Mouse (Mus musculus) 3T3-L1 (cell line): Measurements from ENCODE around the gene Metap1.
"Not testable (repeated sequence)": the region's sequence is repeated elsewhere in the genome, so short reads cannot be mapped to it uniquely, and the experiment has no call there.

ENCODE experiments used
- DNase-seq: peaks from one replicate; pipeline ENCODE4 v3.0.0-alpha.2; 2015; ENCODE audit warnings: low read depth, low spot score

Metap1 gene

DNA sequence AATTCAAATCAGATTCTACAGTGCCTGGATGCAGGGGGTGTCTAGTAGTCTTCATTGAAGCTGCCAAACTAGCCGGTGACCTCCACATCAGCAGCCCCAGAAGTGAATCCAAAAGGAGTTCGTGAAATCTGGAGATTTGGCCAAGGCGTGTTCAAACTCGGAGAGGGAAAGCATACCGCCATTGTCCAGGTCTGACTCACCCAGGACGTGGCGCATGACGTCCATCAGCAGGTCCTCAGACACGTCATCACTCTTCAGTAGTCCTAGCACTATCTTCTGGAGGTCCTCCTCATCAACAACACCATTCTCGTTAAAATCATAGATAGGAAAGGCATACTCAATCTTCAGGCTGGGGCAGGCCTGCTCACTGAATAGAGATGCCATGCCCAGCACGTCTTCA, 14.4 kb upstream of the Metap1 start:
- peak; percentile 56 for DNase-seq

GRCm38 (mm10) chr3:138499854-138500740, 10.8 kb upstream of the Metap1 start:
- DNase-seq, result no peak

DNA sequence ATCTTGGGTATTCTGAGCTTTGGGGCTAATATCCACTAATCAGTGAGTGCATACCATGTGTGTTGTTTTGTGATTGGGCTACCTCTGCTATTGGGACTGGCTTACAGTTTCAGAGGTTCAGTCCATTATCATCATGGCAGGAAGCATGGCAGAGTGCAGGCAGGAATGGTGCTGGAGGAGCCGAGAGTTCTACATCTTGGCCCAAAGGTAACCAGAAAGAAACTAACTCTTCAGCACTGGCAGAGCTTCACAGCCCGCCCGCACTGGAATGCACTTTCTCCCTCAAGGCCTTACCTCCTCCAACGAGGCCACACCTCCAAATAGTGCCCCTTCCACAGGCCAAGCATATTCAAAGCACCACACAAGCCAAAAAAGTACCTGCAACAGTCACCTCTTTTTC, 9.4 kb upstream of the Metap1 start:
- DNase-seq, result no peak

DNA sequence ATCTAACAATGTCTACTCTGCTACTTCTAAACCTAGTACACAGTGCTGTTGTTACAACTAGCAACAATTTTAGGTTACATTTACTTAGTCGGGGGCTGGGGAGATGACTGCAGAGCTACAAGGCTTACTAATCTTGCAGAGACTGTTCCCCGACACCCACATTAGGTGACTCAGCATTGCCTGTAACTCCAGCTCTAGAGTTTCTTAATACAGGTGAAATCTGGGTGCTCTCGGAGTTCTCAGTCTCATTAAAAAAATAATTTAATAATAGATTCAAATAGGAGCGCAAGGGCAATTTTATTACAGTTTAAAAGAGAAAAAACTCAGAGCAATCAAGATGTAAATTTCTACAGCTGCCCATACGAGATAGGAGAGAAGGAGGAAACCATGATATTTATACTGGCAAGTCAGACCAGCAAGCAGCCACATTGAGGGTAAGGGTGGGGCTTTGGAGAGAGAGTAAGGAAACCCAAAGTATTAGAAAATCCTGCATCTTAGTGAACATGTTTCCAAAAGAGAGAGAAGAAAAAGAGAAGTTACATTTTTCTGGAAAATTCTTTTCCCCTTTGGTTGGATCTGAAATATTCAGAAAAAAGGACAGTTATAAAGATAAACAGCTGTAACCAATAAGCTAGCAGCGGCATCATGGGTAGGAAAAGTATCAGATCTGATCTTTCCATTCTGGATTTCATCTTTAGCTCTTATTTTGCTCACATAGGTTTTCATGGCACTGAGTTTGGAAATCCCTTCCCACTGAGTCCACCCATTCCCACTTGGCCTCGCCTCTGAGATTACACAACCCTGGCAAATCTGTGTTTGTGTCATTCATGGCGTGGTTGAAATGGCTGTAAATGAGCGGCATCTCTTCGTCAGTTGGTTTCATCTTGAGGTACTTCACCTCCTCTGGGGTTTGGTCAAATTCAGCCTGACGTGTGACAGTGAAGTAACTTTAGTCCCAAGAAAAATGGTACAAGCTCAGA, 6.1 kb upstream of the Metap1 start:
- peak; percentile 66 for DNase-seq

GRCm38 (mm10) chr3:138494565-138494964, 5.2 kb upstream of the Metap1 start:
- peak; percentile 25 for DNase-seq

- peak; percentile 46 for DNase-seq
Measured at GRCm38 (mm10) chr3:138493668-138494067, 4.4 kb upstream of the Metap1 start.

DNA sequence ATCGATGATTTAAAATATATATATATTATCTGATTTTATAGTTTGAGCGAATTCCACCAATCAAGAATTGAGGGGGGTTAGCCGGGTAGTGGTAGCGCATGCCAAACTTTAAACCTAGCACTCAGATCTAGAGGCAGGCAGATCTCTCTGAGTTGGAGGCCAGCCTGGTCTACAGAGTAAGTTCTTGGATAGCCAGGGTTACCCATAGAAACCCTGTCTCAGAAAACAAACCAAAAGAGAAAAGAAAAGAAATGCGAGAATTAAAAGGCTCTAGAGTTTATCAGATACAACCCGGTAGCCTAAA, 671 bp upstream of the Metap1 start:
- DNase-seq, result peak; percentile 33

- DNase-seq, result peak; percentile 52
Measured at GRCm38 (mm10) chr3:138488584-138489326, 560 bp downstream of the Metap1 start.

DNA sequence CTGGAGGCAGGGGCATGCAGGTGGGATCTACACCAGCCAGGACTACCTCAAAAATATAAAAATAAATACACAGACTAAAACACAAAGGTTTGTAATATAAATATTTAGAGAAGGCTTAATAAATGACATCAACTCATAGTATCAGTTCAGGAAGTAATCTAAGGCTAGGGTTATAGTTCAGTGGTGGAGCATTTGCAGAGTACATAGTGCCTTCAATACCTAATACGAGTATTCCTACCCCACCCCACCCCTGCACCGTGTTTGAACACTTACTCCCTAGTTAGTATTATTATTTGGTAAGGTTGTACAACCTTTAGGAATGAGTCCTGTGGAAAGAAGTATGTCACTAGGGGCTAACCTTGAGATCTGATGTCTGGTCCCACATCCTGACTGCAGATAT, 6.1 kb downstream of the Metap1 start:
- no peak for DNase-seq

GRCm38 (mm10) chr3:138481526-138482284, 7.6 kb downstream of the Metap1 start:
- DNase-seq, result no peak

- no peak for DNase-seq
Measured at GRCm38 (mm10) chr3:138479489-138479888, 9.8 kb downstream of the Metap1 start.

DNA sequence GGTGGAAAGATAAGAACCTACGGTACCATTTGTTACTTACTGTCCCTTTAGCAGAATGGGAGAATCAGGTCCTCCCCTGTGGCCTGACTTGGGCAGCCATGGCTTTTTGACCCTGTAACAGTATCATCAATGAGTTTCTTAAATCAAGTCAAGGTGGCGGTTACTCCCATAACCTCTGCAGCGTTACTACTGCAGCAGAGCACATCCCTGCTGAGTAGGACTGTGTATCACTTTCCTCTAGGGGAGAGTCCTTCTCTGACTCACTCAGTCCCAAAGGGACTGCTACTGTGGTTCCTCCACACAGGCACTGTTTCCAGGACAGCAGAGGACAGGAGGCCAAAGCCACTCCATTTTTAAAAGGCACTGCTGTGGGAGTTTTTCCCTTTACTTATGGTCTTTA, 18.2 kb downstream of the Metap1 start:
- peak; percentile 62 for DNase-seq

DNA sequence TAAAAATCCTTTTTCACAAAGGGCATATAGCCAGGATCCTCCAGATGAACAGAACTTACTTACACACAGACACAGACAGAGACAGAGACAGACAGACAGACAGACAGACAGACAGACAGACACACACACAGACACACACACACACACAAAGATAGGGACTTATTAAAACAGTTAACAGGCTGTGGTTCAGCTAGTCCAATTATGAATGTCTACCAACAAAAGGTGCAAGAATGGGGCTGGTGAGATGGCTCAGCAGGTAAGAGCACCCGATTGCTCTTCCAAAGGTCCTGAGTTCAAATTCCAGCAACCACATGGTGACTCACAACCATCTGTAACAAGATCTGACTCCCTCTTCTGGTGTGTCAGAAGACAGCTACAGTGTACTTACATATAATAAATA, 22.7 kb downstream of the Metap1 start:
- not testable (repeated sequence) for DNase-seq

DNA sequence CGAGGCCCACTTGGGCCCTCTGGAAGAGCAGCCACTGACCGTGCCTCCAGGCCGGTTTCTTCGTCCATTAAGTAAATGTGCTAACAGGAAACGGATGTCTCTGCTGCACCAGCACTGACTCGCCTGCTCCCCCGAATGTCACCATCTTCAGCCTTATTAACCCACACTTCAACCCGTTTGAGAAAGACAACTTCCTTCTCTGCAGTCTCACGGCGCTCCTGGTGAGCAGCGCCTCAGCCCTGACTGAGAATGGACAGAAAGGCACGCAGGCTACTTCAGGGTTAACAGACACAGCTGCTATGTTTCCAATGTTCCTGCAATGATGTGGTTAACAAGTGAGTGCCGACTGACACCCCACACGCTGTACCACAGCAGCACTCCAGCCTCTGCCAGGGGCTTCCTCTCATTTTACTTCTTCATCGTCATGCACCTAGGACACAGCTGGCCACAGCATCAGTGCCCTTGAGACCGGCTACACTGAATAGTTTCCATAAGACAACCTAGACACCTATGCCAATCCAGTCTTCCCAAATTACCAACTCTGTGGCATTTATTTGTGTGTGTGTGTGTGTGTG, 24.7 kb downstream of the Metap1 start:
- DNase-seq, result no peak

DNA sequence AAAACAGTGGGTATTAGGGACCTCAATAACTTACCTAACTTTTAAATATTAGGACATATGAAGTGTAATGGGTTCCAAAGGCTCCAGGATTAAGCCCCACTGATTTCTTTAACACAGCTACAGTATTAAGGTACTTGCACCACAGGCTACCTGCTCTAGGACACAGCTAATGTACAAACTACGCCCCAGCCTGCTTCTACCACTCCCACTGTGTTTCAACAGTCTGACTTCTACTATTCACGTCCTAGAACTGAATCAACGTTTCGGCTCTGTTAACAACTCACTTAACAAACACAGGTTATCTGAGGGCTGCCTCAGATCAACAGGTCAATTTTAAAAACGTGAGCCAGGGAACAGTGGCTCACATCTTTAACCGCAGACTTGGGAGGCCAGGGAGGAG, 25.5 kb downstream of the Metap1 start:
- DNase-seq, result no peak

- peak; percentile 80 for DNase-seq
Measured at GRCm38 (mm10) chr3:138463137-138463536, 26.2 kb downstream of the Metap1 start.

GRCm38 (mm10) chr3:138461832-138462231, 27.5 kb downstream of the Metap1 start:
- no peak for DNase-seq

DNA sequence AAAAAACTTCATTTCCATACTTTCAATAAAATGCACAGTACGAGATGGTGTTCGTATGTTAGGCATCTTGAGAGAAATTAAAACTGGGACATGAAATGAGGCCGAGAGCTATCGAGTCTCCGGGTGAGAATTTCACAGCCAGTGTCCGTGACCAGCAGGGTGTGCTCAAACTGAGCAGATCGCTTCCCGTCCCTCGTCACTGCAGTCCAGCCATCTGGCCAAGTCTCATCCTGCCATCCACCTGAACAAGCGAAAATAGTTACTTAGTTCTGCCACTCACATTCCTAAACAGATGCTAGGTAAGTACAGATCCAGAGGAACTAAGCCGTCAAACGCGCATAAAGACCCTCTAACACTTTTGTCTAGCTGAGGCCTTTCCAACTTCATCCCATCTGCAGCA, 29.1 kb downstream of the Metap1 start:
- no peak for DNase-seq

- no peak for DNase-seq
Measured at GRCm38 (mm10) chr3:138458441-138458840, 30.9 kb downstream of the Metap1 start.

GRCm38 (mm10) chr3:138454711-138455435, 34.4 kb downstream of the Metap1 start:
- DNase-seq, result peak; percentile 27
